Mouse (Mus musculus) thymus, postnatal 4 days (tissue): ENCODE results near the gene Susd1.

Source experiments
- DNase-seq: peaks from one replicate; pipeline ENCODE4 v3.0.0; 2021

The Susd1 gene

DNA sequence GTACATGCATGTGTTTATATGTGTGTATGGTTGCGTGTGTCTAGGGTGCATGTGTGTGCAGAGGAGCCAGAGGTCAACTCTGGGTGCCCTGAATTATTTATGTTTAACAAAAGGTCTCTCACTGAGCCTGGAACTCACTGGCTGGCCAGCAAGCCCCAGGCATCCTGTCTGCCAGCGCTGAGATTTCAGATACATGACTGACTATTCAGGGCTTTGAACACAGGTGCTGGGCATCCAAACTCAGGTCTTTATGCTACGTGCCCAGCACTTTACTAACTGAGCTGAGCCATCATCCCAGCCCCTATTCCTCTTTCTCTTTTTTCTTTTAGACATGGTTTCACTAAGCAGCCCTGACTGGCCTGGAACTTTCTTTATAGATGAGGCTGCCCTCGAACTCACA, 59.8 kb downstream of the Susd1 start:
- DNase-seq = no peak

- DNase-seq = no peak
These were observed 64.0 kb downstream of the Susd1 start for GRCm38 (mm10) chr4:59374271-59374938.

- no peak for DNase-seq
These were observed 65.8 kb downstream of the Susd1 start for GRCm38 (mm10) chr4:59372546-59373157.

- no peak for DNase-seq
These were observed 66.5 kb downstream of the Susd1 start for GRCm38 (mm10) chr4:59371910-59372309.

DNA sequence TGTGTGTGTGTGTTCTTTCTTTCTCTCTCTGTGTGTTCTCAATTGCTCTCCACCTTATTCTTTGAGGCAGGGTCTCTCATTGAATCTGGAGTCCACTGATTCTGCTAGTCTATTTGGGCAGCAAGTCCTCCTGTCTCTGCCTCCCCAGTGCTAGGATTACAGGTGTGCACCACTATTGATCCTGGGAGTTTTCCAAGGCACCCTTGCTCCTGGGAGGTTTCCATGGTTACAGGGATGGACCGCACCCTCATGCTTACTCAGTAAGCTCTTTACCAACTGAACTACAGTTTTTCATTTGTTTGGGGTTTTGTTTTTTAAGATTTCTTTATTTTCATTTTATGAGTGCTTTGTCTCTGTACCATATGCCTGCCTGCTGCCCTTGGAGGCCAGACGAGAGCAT, 68.5 kb downstream of the Susd1 start:
- DNase-seq = no peak

DNA sequence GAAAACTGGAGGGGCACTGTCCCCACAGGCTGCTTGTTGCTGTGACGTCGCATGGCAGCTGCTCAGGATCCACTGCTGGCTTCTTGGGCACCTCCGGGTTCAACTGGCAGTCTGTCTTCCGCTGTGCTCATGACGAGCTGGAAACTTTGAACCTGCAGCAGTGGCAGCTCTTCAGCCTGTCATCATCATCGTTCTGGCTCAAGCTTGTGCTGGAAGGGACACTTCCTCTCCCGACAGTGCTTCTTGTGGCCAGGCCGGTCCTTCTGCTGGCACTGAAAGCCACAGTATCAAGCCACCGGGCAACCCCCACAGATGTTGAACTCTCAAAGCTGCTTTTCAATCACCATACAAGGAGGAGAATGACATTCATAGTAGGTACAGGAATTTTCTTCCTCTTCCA, 70.3 kb downstream of the Susd1 start:
- no peak for DNase-seq

DNA sequence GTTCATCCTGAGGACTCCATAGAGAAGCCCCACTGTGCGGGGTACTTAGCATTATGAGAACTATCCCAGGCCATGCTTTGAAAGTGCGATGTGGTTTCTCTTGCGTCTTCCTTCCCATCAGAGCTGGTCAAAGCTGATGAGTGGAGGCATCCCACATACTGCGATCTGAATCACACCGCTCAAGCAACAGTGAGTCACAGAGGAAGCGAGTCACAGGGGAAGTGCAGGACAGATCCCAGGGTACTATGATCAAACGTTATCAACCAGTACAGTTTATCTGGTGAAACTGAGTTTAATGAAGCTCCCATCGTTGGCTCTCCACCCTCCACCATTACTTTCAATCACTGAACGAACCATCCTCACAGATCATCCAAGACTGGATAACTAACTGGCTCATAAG, 72.2 kb downstream of the Susd1 start:
- DNase-seq = no peak

DNA sequence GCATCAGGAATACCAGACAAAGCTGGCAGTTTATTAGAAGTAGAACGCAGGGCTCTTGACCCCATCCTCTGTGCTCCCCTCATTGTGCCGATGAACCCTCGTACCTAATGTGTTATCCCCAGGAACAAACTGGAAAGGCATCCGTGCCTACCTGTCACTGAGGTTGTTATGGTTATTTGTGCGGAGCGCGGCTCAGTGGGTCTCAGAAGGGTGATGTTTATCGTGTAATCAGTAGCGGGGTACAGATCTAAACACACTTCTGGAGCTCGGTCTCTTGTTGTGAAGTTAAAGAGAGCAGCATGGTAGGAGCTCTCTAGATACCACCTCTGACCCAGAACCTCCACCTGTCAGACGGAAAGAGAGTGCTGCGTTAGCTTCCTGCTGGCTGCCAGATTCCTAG, 72.9 kb downstream of the Susd1 start:
- DNase-seq = no peak

- no peak for DNase-seq
These were observed 73.9 kb downstream of the Susd1 start for GRCm38 (mm10) chr4:59364229-59365173.

GRCm38 (mm10) chr4:59363041-59363440, 75.4 kb downstream of the Susd1 start:
- DNase-seq = no peak

DNA sequence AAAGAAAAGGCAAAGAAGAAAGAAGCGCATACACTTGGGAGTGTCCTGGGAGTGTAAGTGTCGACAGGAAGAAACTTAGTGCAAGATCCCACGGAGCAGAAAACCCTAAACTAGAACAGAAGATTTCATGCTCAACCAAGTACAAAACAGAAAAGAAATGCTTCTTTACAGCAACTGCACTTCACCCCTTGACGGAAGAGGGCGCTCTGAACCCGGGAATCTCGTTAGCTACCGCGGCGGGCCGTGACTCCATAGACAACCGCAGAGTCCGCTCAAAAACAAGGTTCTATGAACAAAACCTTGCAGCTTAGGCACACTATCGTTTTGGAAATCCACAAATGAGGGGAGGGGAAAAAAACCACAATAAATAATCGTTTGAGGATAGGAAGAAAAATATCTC, 77.7 kb downstream of the Susd1 start:
- peak; percentile 92 for DNase-seq

DNA sequence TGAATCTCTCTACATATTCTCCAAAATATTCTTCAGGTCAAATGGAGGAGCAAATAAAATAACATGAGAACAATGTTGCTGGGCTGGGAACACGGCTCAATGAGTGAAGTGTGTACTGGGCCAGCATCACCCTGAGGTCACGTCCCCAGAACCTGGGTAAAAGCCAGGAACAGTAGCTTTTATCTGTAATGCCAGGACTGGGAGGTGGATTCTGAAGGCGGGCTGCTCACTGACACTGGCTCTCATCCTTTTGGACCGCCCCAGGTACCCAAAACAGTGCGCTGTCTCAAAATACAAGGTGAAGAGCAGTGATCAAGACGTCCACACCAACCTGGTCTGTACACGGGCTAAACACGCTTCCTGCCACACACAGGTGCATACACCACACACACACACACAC, 78.5 kb downstream of the Susd1 start:
- no peak for DNase-seq

DNA sequence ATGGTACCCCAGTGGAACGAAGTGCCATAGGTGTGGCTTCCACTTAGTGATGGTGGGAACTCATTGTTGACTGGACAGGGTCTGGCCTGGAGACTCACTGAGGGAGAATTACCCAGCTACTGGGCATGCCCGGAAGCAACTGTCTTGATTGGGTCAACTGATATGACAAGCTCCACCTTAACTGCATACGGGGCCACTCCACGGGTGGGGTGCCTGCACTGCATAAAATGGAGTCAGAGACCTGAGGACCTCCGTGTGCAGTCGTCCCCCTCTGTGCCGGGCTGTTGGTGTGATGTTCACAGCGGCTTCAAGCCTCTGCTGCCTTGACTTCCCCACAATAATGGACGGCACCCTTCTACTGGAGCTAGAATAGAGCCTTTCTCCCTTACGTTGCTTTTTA, 79.5 kb downstream of the Susd1 start:
- no peak for DNase-seq

- no peak for DNase-seq
These were observed 83.0 kb downstream of the Susd1 start for GRCm38 (mm10) chr4:59355421-59355820.

GRCm38 (mm10) chr4:59354666-59355065, 83.8 kb downstream of the Susd1 start:
- no peak for DNase-seq

GRCm38 (mm10) chr4:59351938-59352337, 86.5 kb downstream of the Susd1 start:
- DNase-seq = no peak

GRCm38 (mm10) chr4:59350354-59350753, 88.1 kb downstream of the Susd1 start:
- no peak for DNase-seq

DNA sequence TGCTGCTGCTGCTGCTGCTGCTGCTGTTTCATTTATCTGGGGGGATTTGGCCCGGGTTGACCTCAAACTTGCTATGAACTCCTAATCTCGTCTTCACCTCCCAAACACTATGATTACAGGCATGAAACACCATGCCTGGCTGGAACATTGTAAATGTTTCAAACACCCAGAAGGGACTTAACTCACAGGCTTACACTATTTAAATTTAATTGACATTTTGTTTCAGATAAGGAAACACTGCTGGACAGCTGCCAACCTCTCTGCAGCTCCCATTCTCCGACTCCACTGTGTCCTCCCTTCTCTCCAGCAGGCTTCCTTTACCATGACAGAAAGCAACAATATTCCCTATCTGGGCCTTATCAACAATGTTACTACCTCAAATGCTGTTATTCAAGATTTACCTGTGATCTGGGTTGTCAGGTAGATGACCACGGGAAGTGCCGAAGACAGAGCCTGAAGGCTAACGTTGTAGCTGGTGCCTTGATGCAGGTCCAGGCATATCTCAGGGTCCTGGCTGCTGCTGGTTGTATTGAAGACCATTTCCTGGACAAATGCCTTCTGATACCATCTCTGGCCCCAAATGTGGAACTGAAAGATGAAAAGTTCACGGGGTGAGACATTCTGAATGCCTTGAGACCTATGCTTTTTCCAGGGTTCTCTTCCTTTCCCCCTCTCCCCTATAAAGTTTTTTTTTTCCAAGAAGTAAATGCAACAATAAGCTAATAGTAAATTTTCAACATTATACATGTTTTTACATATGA, 88.8 kb downstream of the Susd1 start:
- DNase-seq = no peak

DNA sequence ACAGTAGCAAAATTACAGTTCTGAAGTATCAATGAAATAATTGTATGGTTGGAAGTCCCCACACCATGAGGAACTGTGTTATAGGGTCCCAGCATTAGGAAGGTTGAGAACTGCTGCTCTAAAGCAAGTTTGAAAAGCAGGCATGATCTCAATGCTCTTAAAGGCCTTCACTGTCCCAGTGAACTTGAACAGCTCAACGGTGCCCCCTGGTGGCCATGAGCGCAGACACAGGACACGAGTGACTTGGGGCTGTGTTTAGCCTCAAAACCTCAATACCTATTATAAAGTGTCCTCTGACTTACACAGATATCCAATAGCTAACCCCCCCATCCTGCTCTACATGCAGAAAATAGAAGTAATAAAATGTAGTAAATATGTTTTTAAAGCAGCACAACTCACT, 97.7 kb downstream of the Susd1 start:
- peak; percentile 96 for DNase-seq

DNA sequence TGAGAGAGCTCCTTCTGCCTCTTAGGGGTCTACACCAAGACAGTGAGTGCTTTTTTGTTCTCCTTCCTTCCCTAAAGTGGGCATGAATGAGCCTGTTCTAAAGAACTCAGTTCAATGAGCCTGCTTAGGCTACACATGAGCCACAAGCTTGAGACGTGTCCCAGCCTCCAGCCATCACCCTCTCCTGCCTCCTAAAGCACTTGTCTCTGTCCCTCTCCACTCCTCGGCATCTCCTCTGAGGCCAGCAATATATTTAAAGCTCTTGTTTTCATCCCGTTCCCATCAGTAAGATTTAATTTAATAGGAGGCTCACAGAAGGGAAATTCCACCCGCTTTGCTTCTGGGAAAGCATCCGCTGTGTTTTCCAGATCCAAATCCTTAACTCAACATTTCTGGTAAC, 98.4 kb downstream of the Susd1 start:
- peak; percentile 11 for DNase-seq

DNA sequence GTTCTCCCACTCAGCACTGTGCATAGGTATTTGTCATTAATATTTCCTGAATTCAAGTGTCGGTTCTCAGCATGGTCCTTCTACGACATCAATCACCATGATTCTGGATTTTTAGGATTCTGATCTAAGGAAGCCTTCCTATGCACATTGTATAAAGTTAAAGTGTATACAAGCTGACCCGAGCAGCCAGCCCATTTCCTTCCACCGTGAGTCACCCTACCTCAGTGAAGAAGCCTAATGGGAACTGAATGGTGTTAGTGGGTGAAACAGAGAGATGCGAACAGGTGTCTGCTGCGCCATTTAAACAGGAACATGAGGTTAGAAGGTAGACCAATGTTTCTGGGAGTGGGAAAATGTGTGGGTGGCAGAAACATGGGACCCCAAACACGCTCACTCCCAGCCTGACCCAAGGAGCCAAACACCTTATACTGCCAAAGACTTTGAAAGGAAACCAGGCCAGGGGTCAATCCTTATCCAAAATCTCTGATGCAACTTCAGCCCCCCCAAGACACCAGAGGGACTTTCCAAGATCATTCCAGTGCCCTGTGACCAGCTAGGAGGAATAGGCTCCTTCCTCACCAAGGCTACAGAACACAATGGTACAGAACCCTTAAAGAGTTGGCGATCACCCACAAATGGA, 99.4 kb downstream of the Susd1 start:
- DNase-seq = peak; percentile 8

DNA sequence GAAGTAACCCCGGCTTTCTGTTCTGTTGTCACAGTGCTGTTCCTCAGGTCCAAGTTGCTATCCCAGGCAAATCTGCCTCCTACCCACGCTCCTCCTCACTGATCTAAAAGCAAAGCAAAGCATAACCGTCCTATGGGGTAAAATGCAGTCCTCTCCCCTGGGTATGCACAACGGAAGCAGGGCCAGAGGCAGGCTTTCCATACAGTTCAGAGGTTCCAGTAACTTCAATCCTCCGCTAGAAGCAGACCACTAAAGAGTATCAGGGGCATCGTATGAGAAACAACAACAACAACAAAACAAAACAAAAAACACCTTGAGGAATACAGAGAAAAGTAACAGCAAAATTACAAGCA, 100.9 kb downstream of the Susd1 start:
- DNase-seq = no peak
